Mouse (Mus musculus) heart, postnatal 36 days (tissue): ENCODE measurements around the gene Gm765. TPM values are rescaled to one million over a fixed set of nuclear protein-coding genes. Genes with fewer than 3 reads are reported as not detected.

Experiments used
- DNase-seq, 2 experiments: peaks; one replicate each; pipeline ENCODE4 v3.0.0; 2021 to 2022
- intact Hi-C: fragments of 180-260 bp; cut with DNase I; formaldehyde crosslinking; loops from one replicate; pipeline ENCODE4 v1.15.1; 2025
- total RNA-seq, 2 experiments: library from RNA; stranded (reverse); gene quantifications; 2 replicates each; pipeline ENCODE4 v1.2.3; 2021

Gm765 gene
- total RNA-seq, result not detected

GRCm38 (mm10) chr6:98342654-98343053, at the start of gene Gm765:
Gm765 (minus strand) TSS chr6:98342754.
- no peak for DNase-seq
- intact Hi-C loops, result no loop called here

DNA sequence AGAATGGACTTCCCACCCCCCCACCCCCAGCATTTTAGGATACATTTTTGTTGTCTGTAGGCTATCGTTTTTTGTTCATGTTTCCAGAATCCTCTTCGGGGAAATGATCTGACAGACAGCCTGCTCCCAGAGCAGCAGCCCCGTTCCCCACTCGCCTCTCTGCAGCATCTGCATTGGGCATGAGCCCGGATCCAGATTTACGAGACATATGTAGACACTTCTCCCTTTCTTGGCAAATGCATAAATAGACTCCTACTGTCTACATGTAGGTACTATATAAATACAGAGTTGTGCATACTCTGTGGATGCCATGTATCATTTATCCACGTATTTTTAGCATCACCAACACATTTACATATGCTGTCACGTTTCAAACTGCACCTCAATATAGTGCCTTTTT, 42.9 kb upstream of the Gm765 start:
- intact Hi-C loops, result loop anchor here (10.0 kb wide), 1 partner anchor 1219 kb away; no protein-coding TSS in a partner anchor
- no peak for DNase-seq

GRCm38 (mm10) chr6:98384431-98384830, 41.9 kb upstream of the Gm765 start:
- DNase-seq, result no peak
- intact Hi-C loops, result loop anchor here (5.0 to 10.0 kb wide), 3 partner anchors 112 to 1220 kb away; no protein-coding TSS in a partner anchor

- intact Hi-C loops, result loop anchor here (2.0 to 10.0 kb wide), 5 partner anchors 111 to 1221 kb away; no protein-coding TSS in a partner anchor
- peak in 1 of 2 experiments; percentile 4 for DNase-seq
Observed at GRCm38 (mm10) chr6:98383411-98383810, 40.9 kb upstream of the Gm765 start.

DNA sequence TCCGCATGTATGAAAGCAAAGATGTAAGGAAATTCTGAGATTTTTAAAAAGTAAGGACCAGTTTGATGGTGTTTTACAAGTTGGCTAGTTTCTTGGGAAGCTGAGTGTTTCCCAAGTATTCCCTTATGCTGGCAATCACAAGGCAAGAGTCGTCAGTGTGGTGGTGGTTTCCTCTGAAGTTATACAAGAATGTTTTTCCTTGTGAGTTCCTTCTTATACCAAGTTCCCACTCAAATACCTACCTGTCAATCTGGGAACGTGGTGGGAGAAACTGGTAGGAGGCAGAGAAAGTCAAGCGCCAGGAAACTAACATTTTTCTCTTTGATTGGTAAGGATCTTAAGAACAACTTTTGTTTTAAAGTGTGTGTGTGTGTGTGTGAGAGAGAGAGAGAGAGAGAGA, 23.6 kb upstream of the Gm765 start:
- DNase-seq, result no peak
- intact Hi-C loops, result no loop called here

DNA sequence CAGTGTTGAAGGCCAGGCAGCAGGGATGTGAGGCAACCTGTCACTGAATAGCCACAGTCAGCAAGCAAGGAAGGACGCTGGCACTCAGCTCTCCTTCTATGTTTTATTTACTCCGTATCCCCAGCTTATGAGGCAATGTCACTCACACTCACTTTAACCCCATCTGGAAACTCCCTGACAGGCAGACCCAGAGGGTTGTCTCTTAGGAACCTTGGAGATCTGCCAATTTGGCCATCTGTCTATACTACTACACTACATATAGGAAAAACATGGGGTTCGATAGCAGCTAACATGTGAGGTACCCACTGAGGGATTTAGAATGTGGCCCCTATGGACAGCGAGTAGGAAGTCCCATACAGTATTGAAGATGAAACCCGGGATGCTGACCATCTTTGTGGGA, 12.7 kb upstream of the Gm765 start:
- intact Hi-C loops, result no loop called here
- no peak for DNase-seq

DNA sequence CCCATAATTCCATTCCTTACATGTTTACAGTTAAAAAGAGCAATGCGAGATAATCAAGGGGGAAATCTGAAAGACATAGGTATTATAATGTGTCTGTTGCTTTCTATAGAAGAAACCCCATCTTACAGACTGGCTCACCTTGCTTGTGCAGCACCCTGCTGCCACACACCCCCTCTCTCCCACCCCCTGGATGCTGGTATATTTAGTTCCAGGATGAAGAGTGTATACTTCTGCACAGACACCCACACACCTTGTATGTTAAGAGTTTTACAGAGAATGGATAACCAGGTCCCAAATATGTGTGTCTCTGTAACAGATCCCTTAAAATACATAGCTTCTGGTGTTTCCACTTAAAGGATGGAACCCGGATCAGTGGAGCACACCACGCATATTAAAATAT, 10.7 kb upstream of the Gm765 start:
- intact Hi-C loops, result no loop called here
- DNase-seq, result no peak

GRCm38 (mm10) chr6:98332714-98333113, 9.8 kb downstream of the Gm765 start:
- DNase-seq, result no peak
- intact Hi-C loops, result no loop called here

DNA sequence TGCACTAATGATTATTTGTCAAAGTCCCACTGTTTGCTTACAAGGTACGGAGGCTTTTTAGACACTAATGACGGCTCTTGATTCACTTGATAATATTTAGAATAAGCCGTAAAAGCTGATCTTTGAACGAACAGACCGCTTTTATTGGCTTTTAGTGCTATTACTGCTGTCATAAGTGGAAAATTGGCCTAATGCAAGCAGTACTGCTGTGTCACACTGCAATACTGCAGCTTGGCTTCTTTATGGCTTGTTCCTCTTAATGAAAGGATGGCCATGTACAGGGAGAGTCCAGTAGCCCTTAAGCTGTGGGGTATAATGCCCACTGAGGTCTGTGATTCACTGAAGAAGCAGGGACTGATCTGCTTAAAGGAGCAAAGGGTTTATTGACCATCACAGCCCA, 30.9 kb downstream of the Gm765 start:
- DNase-seq, result no peak
- intact Hi-C loops, result no loop called here

DNA sequence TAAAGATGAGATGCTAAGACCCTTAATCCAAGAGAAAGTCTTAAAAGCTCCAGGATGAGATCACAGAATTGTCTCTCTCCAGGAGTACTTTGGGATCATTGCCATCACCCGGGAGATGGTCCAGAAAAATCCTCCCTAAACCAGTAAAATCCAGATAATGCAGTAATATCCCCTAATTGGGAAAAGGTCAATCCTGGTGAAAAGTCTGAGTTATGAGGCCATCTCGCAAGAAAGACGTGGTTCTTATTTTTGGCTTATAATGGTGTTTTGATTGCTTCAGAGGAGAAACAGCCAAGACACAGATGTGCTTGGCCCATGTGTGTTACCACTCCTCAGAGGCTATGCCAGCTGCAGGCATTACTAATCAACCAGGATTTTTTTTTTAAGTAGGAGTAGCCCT, 34.9 kb downstream of the Gm765 start:
- intact Hi-C loops, result no loop called here
- DNase-seq, result peak; percentile 46 to 59

- intact Hi-C loops, result no loop called here
- DNase-seq, result no peak
Observed at GRCm38 (mm10) chr6:98307159-98307558, 35.4 kb downstream of the Gm765 start.

GRCm38 (mm10) chr6:98292064-98292463, 50.5 kb downstream of the Gm765 start:
- no peak for DNase-seq
- intact Hi-C loops, result no loop called here

DNA sequence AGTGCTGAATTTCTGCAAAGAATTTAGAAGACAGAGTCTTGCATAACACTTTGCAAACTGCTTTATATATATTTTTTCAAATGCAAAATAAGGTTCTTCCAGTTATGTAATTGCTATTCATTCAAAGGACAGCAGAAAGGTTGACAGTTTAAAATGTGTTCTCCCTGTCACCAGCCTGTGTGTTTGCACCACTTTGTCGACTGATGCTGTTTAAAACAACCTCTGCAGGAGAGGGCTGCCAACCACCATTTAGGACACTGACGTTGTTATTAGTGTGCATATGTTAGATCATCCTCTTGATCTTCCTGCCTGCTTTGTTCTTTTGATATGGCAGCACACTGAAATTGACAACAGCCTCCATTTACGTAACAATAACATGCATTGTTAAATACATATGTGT, 54.2 kb downstream of the Gm765 start:
- intact Hi-C loops, result no loop called here
- no peak for DNase-seq

DNA sequence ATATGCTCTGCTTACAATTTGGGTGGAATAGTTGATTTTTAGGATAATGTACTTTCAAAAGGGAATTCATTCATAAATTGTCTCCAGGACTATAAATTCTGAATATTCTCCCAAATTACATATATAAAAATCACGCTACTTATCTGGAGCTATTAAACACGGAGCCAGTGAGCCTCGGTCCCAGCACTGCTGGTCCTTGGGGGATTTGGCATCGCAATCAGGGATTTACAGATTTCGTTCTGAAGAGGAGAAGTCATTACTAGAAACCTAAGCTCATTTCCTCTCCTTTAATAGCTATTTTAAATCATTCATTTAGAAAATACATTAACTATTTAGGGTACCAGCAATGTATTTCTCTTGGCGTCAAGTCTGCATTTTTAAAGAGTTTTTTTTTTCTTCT, 55.0 kb downstream of the Gm765 start:
- intact Hi-C loops, result no loop called here
- DNase-seq, result no peak

DNA sequence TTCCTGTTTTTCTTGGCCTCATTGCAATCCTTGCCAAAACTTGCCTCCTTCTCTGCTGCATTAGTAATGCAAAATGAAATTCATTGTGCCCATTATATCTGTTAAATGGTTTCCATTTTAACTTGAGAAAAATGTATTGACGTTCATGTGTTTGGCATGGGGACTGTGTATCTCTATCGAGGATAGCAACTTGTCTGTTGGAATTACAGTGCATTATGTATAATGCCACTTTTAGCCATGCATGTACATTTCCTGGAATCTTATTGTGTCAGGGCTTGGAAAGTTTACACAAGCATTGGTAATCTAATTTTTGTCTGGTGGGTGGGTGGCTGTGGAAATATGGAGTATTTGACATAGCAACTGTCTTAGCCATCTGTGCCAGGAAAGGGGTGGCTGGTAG, 57.4 kb downstream of the Gm765 start:
- DNase-seq, result no peak
- intact Hi-C loops, result no loop called here

DNA sequence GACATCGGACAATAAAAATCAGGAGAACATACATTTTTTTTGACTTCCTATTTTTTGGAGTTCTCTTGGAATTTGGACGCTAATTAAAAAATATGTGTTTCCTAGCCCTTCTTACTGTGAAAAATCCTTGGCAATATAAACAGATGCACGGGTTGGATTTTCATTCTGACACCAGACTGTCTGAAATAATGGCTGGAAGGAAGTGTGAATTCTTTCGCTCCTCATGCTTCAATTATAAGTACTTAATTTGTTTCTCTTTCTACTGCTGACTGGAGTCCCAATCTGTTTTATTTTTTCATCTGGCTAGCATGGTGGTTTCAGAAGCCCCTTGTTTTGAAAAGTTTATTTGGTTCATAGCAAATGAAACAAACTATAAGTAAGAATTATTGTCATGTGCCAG, 59.8 kb downstream of the Gm765 start:
- intact Hi-C loops, result no loop called here
- no peak for DNase-seq

GRCm38 (mm10) chr6:98271553-98271952, 71.0 kb downstream of the Gm765 start:
- intact Hi-C loops, result loop anchor here (5.0 to 10.0 kb wide), 3 partner anchors 111 to 1323 kb away; no protein-coding TSS in a partner anchor
- peak; percentile 46 to 77 for DNase-seq

- DNase-seq, result no peak
- intact Hi-C loops, result no loop called here
Observed at GRCm38 (mm10) chr6:98262961-98263360, 79.6 kb downstream of the Gm765 start.

GRCm38 (mm10) chr6:98259016-98259415, 83.5 kb downstream of the Gm765 start:
- DNase-seq, result no peak
- intact Hi-C loops, result no loop called here

- intact Hi-C loops, result no loop called here
- no peak for DNase-seq
Observed at GRCm38 (mm10) chr6:98246449-98246848, 96.1 kb downstream of the Gm765 start.

DNA sequence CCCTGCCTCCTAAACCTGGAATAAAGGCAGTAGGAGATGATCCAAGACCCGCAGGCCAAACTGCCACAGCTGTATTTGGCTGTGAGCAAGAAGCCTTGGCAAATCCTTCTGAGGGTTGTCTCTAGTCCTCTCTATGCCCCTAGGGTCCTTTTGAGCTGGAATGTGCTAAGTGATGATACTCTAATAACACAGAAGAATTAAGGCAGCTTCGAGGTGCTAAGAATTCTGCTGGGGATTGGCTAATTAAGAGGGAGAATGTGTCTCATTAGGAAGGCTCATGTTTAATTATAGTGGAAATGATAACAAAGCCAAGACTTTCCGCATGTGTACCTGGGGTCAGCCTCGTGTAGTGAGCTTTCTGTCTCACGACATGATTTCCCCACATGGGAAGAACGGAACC, 99.4 kb downstream of the Gm765 start:
- no peak for DNase-seq
- intact Hi-C loops, result no loop called here

DNA sequence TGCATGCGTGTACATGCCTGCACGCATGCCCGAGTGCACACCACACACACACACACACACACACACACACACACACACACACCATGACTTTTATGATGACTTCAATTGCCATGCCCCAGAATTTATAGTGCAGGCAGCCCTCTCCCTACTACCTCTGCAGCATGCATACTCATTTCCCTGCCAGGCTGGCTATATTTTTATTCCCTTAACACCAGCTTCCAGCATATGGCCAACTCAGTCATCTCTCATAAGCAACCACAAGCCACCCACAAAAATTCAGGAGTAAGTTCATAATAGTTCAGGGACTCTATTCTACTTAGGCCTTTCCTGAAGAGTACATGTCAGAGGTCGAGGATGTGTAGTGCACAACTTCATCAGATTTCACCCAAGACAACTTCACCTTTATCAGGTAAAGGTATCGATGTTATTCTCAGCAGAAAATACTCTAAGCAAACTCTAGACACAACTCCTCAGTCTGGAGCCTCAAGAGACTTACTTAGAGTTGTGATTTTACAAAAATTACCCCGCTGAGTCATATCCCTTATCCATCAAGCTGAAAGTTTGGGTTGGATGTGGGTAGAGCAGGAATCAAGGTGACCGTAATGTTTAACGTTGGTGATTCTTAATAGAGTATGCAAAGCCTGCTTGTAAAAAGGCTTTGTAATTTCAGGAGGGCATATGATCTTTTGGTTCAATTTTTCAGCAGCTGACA, 101.8 kb downstream of the Gm765 start:
- intact Hi-C loops, result no loop called here

DNA sequence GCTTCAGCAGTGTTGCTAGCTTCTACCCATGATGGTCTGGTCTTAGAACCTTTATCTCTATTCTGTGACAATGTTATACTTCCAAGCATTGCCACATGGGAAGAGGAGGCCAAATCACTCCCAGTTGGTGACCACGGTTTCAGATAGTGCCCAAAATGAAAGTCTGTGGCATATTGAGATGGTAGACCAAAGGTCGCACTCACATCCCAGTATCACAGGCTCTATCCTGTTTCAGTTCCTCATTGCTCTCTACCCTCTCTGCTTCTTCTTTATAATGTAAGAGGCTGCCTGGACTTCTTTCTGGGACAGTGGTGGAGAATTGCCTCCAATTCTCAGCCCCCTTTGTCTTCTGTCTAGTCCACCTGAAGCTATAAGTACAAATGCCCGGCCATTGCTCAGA, 108.5 kb downstream of the Gm765 start:
- intact Hi-C loops, result no loop called here
- DNase-seq, result no peak

More for the DNA sequence above, 101.8 kb downstream of the Gm765 start:
- DNase-seq, result no peak
